Mouse (Mus musculus) cerebellum, adult (tissue): ENCODE measurements around the gene Scgb1b11.
"Not testable (repeated sequence)": the region's sequence is repeated elsewhere in the genome, so short reads cannot be mapped to it uniquely, and the experiment has no call there.

Experiments used
- ATAC-seq: cut with Nextera tagmentation; 2 replicates; pipeline ENCODE4 v1.9.2; 2017; ENCODE audit warnings: mild to moderate bottlenecking, moderate library complexity, mixed read lengths; ENCODE audit not compliant: insufficient number of reproducible peaks, low FRiP score, low TSS enrichment

Scgb1b11 gene

GRCm38 (mm10) chr7:32222540-32222939 is at the start of gene Scgb1b11:
Scgb1b11 (plus strand) TSS chr7:32222840.
- ATAC-seq, result not testable (repeated sequence)

GRCm38 (mm10) chr7:32211045-32211444 is 11.6 kb upstream of the Scgb1b11 start, which contains the start of gene Scgb2b11:
Scgb2b11 (minus strand) TSS chr7:32211145.
- ATAC-seq, result not testable (repeated sequence)
